Mouse (Mus musculus) embryonic facial prominence, embryonic 14.5 days (tissue): ENCODE results near the gene Apoc3. TPM values are rescaled to one million over a fixed set of nuclear protein-coding genes. Genes with fewer than 3 reads are reported as not detected.

ENCODE experiments used
- ATAC-seq: fragments of 200-750 bp; cut with Nextera tagmentation; 2 replicates; pipeline ENCODE4 v1.8.0; 2017; ENCODE audit warnings: low read depth, moderate number of reproducible peaks, moderate TSS enrichment
- DNase-seq: peaks from one replicate; pipeline ENCODE4 v3.0.0-alpha.2; 2015; ENCODE audit warnings: low spot score
- H3K27ac ChIP-seq: fragments of 300-500 bp; sonication (generic); replicated peaks from 2 replicates; pipeline ENCODE4 v1.5.1; 2014; ENCODE audit warnings: low read depth, mild to moderate bottlenecking, low read length, moderate library complexity
- H3K27me3 ChIP-seq: fragments of 300-500 bp; sonication (generic); replicated peaks from 2 replicates; pipeline ENCODE4 v1.6.1; 2014; ENCODE audit warnings: low read length; ENCODE audit not compliant: control insufficient read depth, insufficient read depth
- H3K36me3 ChIP-seq: fragments of 300-500 bp; sonication (generic); 2 replicates; pipeline ENCODE4 v1.6.1; 2014; ENCODE audit warnings: low read length, mixed read lengths; ENCODE audit not compliant: control insufficient read depth, insufficient read depth
- H3K4me1 ChIP-seq: fragments of 300-500 bp; sonication (generic); 2 replicates; pipeline ENCODE4 v1.6.1; 2014; ENCODE audit warnings: antibody characterized with exemption, low read length; ENCODE audit not compliant: control insufficient read depth, insufficient read depth
- H3K4me2 ChIP-seq: fragments of 300-500 bp; sonication (generic); 2 replicates; pipeline ENCODE4 v1.6.1; 2014; ENCODE audit warnings: low read depth, mild to moderate bottlenecking, low read length, moderate library complexity, mixed read lengths
- H3K4me3 ChIP-seq: fragments of 300-500 bp; sonication (generic); 2 replicates; pipeline ENCODE4 v1.5.1; 2014; ENCODE audit warnings: low read depth, mild to moderate bottlenecking, low read length
- H3K9ac ChIP-seq: fragments of 300-500 bp; sonication (generic); 2 replicates; pipeline ENCODE4 v1.6.1; 2014; ENCODE audit warnings: low read depth, mild to moderate bottlenecking, low read length, moderate library complexity, mixed read lengths
- H3K9me3 ChIP-seq: fragments of 300-500 bp; sonication (generic); 2 replicates; pipeline ENCODE4 v1.6.1; 2016; ENCODE audit warnings: low read length; ENCODE audit not compliant: control insufficient read depth
- WGBS: fragments of 180-500 bp; shearing (Covaris S2); extraction: QIAGEN DNeasy Blood & Tissue Kit; methylation state at CpG from one replicate; pipeline ENCODE4 v1.1.7; 2014; 5-methylcytosine and 5-hydroxymethylcytosine counted together
- polyA plus RNA-seq: library from polyadenylated mRNA; unstranded; fragments of >200 nt; fragmentation: Nextera tagmentation; extraction: Ambion mirVana; gene quantifications from 2 replicates; pipeline ENCODE4 v1.2.1, GENCODE M21; 2014

Gene Apoc3
- not detected in 2 replicates for polyA plus RNA-seq

DNA sequence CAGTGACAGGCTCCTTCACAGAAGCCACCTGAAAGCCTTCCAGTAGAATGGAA, at the start of gene Apoc3:
TSS of gene Apoc3 (minus strand) at position 41 of the 53 bp plus-strand sequence.
- Histone ChIP-seq H3K4me2 (no peak within 1 kb of the TSS), H3K4me1 (no peaks in the 10 kb centered on the region), H3K36me3 (no peaks in the 10 kb centered on the region), H3K27ac (no peak within 1 kb of the TSS), H3K4me3 (no peak within 1 kb of the TSS), H3K27me3 (no peaks in the 10 kb centered on the region), H3K9me3 (no peaks in the 10 kb centered on the region), H3K9ac (no peak within 1 kb of the TSS)
- DNase-seq (no peak), ATAC-seq (no peak)

DNA sequence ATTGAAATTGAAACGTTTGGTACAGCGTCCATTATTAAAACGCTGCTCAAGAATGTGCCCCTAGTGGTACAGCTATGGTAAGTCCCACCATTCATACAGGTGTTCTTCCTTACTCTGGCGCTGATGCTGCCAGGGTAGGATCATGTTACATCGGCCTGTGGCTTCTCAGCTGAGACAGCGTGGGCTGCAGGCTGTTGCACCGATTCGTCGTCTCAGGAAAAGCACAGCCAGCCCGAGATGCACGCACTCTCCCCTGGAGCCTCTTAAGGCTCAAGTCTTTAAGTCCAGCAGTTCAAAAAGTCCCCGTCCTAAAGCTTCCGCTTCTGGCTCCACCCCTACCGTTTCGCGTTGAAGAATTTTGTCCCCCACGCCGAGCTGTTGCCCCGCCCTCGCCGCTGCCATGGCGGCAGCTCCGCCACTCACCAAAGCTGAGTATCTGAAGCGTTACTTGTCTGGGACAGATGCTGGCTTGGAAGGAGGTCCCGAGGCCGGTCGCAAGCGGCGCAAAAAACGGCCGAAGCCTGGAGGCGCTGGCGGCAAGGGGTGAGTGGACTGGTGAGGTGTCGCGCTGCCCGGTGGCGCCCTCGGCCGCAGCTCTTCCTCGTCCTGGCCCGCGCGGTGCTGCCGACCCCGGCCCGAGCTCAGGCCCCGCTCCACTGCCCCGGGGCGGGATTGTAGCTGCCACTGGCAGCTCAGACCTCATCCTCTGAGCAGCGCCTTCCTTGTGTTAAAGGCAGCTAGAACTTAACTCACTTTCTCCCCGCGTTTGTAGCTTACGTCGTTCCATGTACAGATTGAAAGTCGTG, 47.4 kb upstream of the Apoc3 start, which contains the start of gene Bud13:
TSS of gene Bud13 (plus strand) at position 378 of the 806 bp plus-strand sequence.
- under 1% methylated on average over 54 of the region's 55 CpGs for WGBS
- peak; percentile 92 for ATAC-seq
- DNase-seq, result peak; percentile 95
- H3K36me3 ChIP-seq, result peaks cover 57% of the 10 kb centered on the region
- H3K27me3 ChIP-seq, result no peaks in the 10 kb centered on the region
- H3K9ac ChIP-seq, result peak within 1 kb of the TSS; percentile 92
- peak within 1 kb of the TSS; percentile 82 for H3K27ac ChIP-seq
- H3K9me3 ChIP-seq, result no peaks in the 10 kb centered on the region
- 0 out of 2 replicates have a peak, but pooled peaks cover 4% of the 10 kb centered on the region for H3K4me1 ChIP-seq
- H3K4me3 ChIP-seq, result peak within 1 kb of the TSS; percentile 92
- H3K4me2 ChIP-seq, result peak within 1 kb of the TSS; percentile 52

GRCm38 (mm10) chr9:46274494-46274893, 39.1 kb upstream of the Apoc3 start:
- H3K9me3 ChIP-seq, result no peaks in the 10 kb centered on the region
- peaks cover 3% of the 10 kb centered on the region; the same call in 1 of the 2 replicates for H3K27me3 ChIP-seq
- DNase-seq (no peak), ATAC-seq (no peak)
- H3K27ac ChIP-seq, result no peak overlapping the region
- 82% methylated on average over 9 of the region's 9 CpGs for WGBS
- 0 out of 2 replicates have a peak overlapping the region, but pooled peaks have one; percentile 76 for H3K4me3 ChIP-seq
- H3K9ac ChIP-seq, result no peak overlapping the region
- H3K4me1 ChIP-seq, result no peaks in the 10 kb centered on the region
- H3K36me3 ChIP-seq, result peaks cover 42% of the 10 kb centered on the region
- no peak overlapping the region for H3K4me2 ChIP-seq

DNA sequence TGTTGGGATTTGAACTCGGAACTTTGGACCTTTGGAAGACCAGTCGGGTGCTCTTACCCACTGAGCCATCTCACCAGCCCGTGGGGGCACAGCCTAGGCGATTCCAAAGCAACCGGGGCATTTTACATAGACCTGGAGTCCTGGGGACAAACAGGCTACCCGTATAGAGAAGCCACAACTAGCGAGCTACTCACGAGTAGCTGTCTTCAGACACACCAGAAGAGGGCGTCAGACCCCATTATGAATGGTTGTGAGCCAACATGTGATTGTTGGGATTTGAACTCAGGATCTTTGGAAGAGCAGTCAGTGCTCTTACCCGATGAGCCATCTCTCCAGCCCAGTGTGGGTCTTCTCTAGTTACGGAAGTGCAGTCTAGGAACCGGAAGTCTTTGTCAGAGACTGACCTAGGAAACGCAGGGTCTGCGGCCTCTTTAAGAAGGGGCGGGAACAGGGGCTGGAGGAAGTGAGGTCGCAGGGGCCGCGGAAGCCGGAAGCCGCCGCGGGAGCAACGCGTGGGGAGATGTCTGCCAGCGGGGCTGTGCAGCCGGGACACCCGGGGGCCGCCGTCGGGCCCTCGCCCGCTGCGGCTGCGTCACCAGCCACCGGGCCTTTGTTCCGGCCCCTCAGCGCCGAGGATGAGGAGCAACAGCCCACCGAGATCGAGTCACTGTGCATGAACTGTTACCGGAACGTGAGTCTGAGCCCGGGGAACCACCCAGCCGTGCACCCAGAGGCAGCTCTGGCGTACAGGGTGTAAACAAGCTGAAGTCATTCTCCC, 37.4 kb upstream of the Apoc3 start, which contains the start of gene Zpr1:
TSS of gene Zpr1 (plus strand) at position 388 of the 778 bp plus-strand sequence.
- Histone ChIP-seq H3K36me3 (peaks cover 27% of the 10 kb centered on the region), H3K27me3 (peaks cover 3% of the 10 kb centered on the region; the same call in 1 of the 2 replicates), H3K4me1 (no peaks in the 10 kb centered on the region), H3K9me3 (no peaks in the 10 kb centered on the region), H3K4me3 (peak within 1 kb of the TSS; percentile 76), H3K9ac (peak within 1 kb of the TSS; percentile 76), H3K27ac (peak within 1 kb of the TSS; percentile 45; the same call in 1 of the 2 replicates), H3K4me2 (peak within 1 kb of the TSS; percentile 81)
- DNase-seq (peak; percentile 97), ATAC-seq (peak; percentile 97)
- 25% methylated on average over 17 of the region's 45 CpGs for WGBS

DNA sequence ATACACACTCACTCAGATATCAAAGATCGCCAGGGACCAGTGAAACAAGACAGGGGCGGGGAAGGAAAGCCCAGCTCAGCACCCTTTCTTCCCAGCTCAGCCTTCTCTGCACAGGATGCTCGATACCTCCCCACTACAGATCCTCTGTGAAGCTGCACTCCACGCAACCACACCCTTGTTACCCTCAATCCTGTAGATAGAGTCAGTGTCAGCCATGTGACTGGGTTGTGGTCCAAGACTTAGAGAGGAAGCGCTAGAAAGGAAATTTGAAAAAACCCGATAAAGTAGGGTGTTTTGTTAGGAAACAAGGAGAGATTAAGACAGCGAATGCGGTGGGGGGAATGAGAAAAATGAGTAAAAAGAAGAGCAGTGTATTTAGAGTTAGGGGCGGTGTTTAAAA, 36.6 kb upstream of the Apoc3 start:
- no peaks in the 10 kb centered on the region for H3K9me3 ChIP-seq
- H3K36me3 ChIP-seq, result peaks cover 19% of the 10 kb centered on the region
- H3K4me1 ChIP-seq, result no peaks in the 10 kb centered on the region
- H3K9ac ChIP-seq, result no peak overlapping the region
- DNase-seq, result no peak
- WGBS, result 83% methylated on average over 9 of the region's 9 CpGs
- H3K4me3 ChIP-seq, result no peak overlapping the region
- no peak overlapping the region for H3K4me2 ChIP-seq
- no peak overlapping the region for H3K27ac ChIP-seq
- H3K27me3 ChIP-seq, result peaks cover 3% of the 10 kb centered on the region; the same call in 1 of the 2 replicates
- ATAC-seq, result no peak

GRCm38 (mm10) chr9:46270782-46271181, 35.3 kb upstream of the Apoc3 start:
- Histone ChIP-seq H3K36me3 (peaks cover 6% of the 10 kb centered on the region), H3K4me3 (no peak overlapping the region), H3K4me1 (no peaks in the 10 kb centered on the region), H3K4me2 (no peak overlapping the region), H3K27ac (no peak overlapping the region), H3K9ac (no peak overlapping the region), H3K27me3 (peaks cover 3% of the 10 kb centered on the region; the same call in 1 of the 2 replicates), H3K9me3 (no peaks in the 10 kb centered on the region)
- no peak for DNase-seq
- ATAC-seq, result no peak
- WGBS, result 90% methylated on average over 4 of the region's 4 CpGs

- H3K4me1 ChIP-seq, result no peaks in the 10 kb centered on the region
- H3K9ac ChIP-seq, result 0 out of 2 replicates have a peak overlapping the region, but pooled peaks have one; percentile 5
- DNase-seq (no peak), ATAC-seq (no peak)
- H3K27ac ChIP-seq, result no peak overlapping the region
- no peak overlapping the region for H3K4me3 ChIP-seq
- WGBS, result 92% methylated on average over 5 of the region's 5 CpGs
- H3K36me3 ChIP-seq, result no peaks in the 10 kb centered on the region
- H3K27me3 ChIP-seq, result peaks cover 3% of the 10 kb centered on the region; the same call in 1 of the 2 replicates
- no peak overlapping the region for H3K4me2 ChIP-seq
- no peaks in the 10 kb centered on the region for H3K9me3 ChIP-seq
Measured at GRCm38 (mm10) chr9:46269125-46269524, 33.7 kb upstream of the Apoc3 start.

DNA sequence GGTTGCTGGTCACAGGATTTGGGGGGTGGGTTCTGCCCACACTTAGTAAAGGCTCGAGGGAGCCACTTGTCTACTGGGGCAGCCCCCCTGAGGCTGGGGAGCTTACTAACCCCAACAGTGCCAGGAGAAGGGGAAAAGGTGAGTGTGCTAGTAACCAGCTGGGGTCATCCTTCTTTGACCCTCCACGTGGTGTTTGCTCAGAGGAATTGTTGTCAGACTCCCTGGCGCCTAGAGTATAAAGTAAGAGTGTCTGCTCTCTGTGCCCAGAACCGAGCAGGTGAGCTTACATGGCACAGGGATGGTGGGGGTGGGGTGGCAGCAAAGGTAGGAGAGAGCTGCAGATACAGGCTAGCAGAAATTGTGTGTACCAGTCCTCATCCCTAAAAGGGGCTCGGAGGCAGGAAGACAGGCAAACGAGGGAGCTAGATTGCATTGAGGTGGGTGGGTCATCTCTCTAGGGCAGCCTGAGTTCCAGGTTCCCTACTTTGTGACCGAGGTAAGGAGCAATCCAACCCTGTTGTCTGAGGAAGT, 33.0 kb upstream of the Apoc3 start, which contains the start of gene Apoa5:
TSS of gene Apoa5 (plus strand) at position 291 of the 531 bp plus-strand sequence.
- ATAC-seq (no peak), DNase-seq (no peak)
- no peak within 1 kb of the TSS for H3K4me2 ChIP-seq
- H3K27ac ChIP-seq, result no peak within 1 kb of the TSS
- no peak within 1 kb of the TSS for H3K4me3 ChIP-seq
- no peaks in the 10 kb centered on the region for H3K36me3 ChIP-seq
- 0 out of 2 replicates have a peak within 1 kb of the TSS, but pooled peaks have one; percentile 5 for H3K9ac ChIP-seq
- no peaks in the 10 kb centered on the region for H3K9me3 ChIP-seq
- H3K27me3 ChIP-seq, result peaks cover 3% of the 10 kb centered on the region; the same call in 1 of the 2 replicates
- H3K4me1 ChIP-seq, result no peaks in the 10 kb centered on the region
- WGBS, result 48% methylated on average over 7 of the region's 7 CpGs
